Mouse (Mus musculus) olfactory bulb, adult 2 months (tissue): ENCODE measurements around the gene Vps52.

Source experiments
- CTCF ChIP-seq: fragments of 200-500 bp; IDR thresholded peaks from 2 replicates; pipeline ENCODE4 v1.5.1; 2012; ENCODE audit warnings: low read depth, mild to moderate bottlenecking, low read length, moderate library complexity; ENCODE audit not compliant: insufficient read depth
- POLR2A ChIP-seq: fragments of 200-500 bp; IDR thresholded peaks from 2 replicates; pipeline ENCODE4 v1.6.1; 2012; ENCODE audit warnings: mild to moderate bottlenecking, low read depth, low read length, moderate library complexity; ENCODE audit not compliant: insufficient read depth

GRCm38 (mm10) chr17:33957493-33957892, 1.9 kb downstream of the Vps52 start:
- no peak for TF ChIP-seq CTCF
- no peak for TF ChIP-seq POLR2A
